Mouse (Mus musculus): ENCODE measurements around the gene Chrna1.

DNA sequence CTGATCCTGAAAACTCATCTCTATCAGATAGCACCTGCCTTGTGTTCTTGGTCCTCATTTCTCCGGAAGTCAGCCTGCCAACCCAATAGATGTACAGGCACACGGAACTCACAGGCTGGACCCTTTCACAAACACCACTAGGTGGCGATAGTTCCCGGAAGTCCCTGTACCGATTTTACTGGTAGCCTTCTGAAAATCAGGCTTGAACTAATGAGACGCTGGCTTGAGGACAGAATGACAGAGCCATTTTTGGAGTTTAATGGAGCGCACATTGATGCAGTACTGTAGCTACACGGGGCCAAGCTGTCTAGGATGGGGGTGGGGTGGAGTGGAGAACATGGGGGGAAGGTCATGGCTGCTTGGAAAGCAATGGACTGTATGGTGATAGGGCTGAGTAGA, 18.5 kb downstream of the Chrna1 start:
- TF ChIP-seq CTCF (IDR thresholded peaks at IDR 0.05; ENCODE audit: low read depth, low read length) (peak; percentile 25), POLR2AphosphoS5 (IDR thresholded peaks at IDR 0.05; ENCODE audit: insufficient replicate concordance, low read depth, low read length) (no peak), TAL1 (conservative IDR thresholded peaks at IDR 0.05; ENCODE audit: low read depth, low read length) (no peak)
